Mouse (Mus musculus) adrenal gland, postnatal 10 days (tissue): ENCODE results near the gene Zfhx3. TPM values are rescaled to one million over a fixed set of nuclear protein-coding genes. Genes with fewer than 3 reads are reported as not detected.

Experiments
- DNase-seq: peaks from one replicate; pipeline ENCODE4 v3.0.0; 2021; ENCODE audit warnings: mixed read lengths
- microRNA-seq: library from miRNA; unstranded; fragments of <30 nt; microRNA quantifications from one replicate; pipeline ENCODE4 v1.2.0, GENCODE M21; 2021
- total RNA-seq, 2 experiments: library from RNA; stranded (reverse); gene quantifications; 2 replicates each; pipeline ENCODE4 v1.2.3; 2021

Zfhx3 gene
- total RNA-seq, 2 experiments from 2014 or later = 25.8 to 31.5 TPM

GRCm38 (mm10) chr8:108997334-108997733 lies 1054.9 kb downstream of the Zfhx3 start:
- DNase-seq = no peak

DNA sequence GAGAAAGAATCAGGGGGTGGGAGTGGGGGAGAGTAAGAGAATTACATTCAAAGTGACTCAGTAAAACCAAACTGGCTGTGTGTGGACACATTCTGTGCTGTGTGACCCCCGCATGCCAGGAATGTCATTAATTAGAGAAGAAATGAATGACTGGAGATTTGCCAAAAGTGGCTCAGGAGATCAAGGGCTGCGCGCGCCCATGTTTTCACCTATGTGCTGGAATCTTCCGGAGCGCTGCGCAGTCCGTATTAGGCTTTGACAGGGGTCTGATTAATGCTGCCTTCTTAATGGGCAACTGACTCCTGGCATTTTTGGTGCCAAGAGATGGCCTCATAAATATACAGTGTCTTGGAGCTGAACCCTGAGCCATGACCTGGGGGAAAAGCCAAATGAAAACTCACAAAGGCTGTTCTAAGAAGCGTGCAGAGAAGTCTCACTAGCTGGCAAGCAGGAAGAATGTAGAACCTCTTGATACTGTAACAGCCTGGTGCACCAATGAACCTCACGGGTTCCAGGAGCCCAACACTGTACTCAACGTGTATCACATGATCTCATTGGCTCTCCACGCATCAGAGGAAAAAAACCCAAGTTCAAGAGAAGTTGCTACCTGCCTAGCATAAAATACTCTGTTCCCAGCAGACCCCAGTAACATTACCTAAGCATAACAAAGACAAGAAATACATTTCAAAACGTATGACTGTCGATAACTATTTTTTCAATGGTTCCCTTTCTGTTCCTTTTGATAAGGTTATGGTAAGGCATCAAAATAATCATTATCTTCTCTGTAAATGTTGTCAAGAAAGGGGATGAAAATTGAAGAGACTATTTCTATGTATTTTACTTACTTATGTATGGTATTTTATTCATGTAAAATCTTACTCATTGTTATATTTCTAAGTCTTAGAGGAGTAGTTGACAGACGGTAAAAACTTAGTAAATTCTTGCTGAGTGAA lies 1057.1 kb downstream of the Zfhx3 start:
- DNase-seq = no peak

DNA sequence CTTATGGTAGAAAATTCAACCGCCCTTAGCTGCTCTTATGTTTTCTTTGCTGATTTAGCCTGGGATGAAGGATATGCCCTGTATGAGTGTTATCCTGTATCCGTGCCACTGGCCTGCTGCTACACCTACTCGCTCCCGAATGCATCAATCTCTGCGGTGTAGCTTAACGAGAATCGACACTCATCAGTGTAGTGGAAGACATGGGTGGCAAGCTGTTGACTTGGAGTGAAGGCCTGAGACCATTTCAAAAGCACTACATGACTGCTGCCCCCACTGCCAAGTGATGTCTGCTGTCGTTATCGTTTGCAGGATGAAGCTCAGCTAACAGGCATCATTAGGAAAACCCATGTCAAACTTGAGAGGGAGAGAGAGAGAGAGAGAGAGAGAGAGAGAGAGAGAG lies 1058.6 kb downstream of the Zfhx3 start:
- DNase-seq = no peak

DNA sequence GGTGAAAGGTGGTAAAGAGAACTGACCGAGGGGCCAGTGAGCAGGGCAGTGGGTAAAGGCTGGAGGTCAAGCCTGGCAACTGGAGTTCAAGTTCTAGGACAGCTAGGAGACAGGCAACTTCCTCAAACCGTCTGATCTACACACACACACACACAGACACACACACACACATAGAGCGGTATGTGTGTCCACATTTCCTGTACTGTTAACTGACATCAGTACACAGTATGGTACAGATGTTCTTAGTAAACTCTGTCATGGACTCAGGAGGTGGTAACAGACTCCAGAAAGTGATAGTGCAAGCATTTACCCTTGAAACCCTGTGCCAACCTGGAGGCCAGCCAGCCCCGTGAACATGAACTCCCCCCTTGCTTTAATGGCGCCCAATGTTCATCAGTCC lies 1059.5 kb downstream of the Zfhx3 start:
- no peak for DNase-seq

GRCm38 (mm10) chr8:109006986-109007385 lies 1064.5 kb downstream of the Zfhx3 start:
- no peak for DNase-seq

Small RNAs within 50 kb of the gene (microRNA-seq; reads per million reads assigned to microRNA genes)
- not detected for gene Mir3108
